Mouse (Mus musculus): ENCODE measurements around the gene Tchp. TPM values are rescaled to one million over a fixed set of nuclear protein-coding genes. Genes with fewer than 3 reads are reported as not detected.

Tchp gene
- 9.0 and 11.7 TPM in 2 replicates for polyA plus RNA-seq (2014; fragmentation: Nextera tagmentation; extraction: Ambion mirVana)

DNA sequence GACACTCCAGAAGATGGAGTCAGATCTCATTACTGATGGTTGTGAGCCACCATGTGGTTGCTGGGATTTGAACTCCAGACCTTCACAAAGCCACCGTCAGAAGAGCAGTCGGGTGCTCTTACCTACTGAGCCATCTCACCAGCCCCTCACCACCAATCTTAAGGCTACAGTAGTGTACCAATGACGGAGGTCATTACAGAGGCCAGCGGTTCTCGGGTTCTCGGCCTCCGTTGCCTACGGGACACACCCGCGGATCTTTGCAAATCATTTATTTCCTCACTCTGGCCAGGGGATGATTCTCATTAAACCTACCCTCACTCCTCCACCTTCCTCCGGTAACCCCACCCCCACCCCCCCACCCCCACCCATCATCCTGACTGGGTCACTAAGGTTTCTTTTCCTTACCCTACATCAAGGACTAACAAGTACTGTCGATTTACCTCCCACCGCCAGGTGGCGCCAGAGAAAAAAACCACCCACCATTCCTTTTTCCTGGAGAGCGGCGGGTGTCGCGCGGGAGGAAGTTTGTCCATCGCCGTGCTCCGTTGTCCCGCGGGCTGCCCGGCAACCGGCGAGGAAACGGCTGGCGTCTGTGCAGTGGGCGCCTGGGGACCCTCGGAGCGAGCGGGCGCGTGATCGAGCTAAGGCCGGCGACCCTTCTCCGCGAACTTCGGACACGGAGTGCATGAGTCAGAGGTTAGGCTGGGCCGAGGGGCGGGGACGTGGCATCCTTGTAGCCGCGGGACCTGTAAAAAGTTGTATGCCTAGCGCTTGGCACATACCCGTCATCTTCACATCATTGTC, at the start of gene Tchp:
Tchp (plus strand) TSS at position 496 of the 804 bp plus-strand sequence.
- Histone ChIP-seq H3K4me2 (ENCODE audit: low read length) (peak within 1 kb of the TSS; percentile 85), H3K9ac (ENCODE audit: low read length) (peak within 1 kb of the TSS; percentile 60), H3K27ac (ENCODE audit: low read depth) (no peak within 1 kb of the TSS), H3K36me3 (ENCODE audit: control insufficient read depth, insufficient read depth, low read length) (peaks cover 20% of the 10 kb centered on the region), H3K27me3 (replicated peaks; ENCODE audit: control insufficient read depth, insufficient read depth, low read length) (no peaks in the 10 kb centered on the region), H3K9me3 (ENCODE audit: control insufficient read depth, low read length) (no peaks in the 10 kb centered on the region), H3K4me3 (ENCODE audit: low read depth, low read length) (peak within 1 kb of the TSS; percentile 66), H3K4me1 (replicated peaks; ENCODE audit: control insufficient read depth, insufficient read depth, low read length) (peaks cover 5% of the 10 kb centered on the region)
- ATAC-seq (replicated peaks; ENCODE audit: low FRiP score, low TSS enrichment, low read depth): peak; percentile 82
- WGBS: 4% methylated on average over 49 of the region's 49 CpGs
- peak; percentile 99 for DNase-seq (ENCODE audit: low spot score)

DNA sequence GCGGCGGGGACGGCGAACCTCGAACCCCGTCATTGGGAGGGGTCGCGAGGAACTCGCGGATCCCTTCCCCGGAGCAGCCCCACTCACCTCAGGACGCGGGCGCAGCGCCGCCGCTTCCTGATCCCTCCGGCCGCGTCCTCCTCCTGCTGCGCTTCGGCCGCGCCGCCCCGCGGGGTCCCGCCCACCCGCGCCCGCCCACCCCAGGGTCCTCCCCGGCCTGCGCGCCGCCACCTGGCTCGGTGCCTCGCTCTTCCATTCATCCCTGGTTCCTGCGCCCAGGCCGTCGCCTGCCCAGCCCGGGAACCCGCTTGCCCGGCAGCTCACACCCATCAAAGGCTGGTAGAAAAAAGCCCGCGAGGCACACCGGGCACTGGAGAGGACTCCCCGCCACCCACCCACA, 49.3 kb upstream of the Tchp start, which contains the start of gene Trpv4:
Trpv4 (minus strand) TSS at position 167 of the 400 bp plus-strand sequence.
- peak within 1 kb of the TSS; percentile 98 for H3K4me2 ChIP-seq (ENCODE audit: low read length)
- DNase-seq (ENCODE audit: low spot score) (no peak), ATAC-seq (replicated peaks; ENCODE audit: low FRiP score, low TSS enrichment, low read depth) (peak; percentile 62)
- H3K9me3 ChIP-seq (ENCODE audit: control insufficient read depth, low read length): no peaks in the 10 kb centered on the region
- H3K27ac ChIP-seq (ENCODE audit: low read depth): no peak within 1 kb of the TSS
- no peaks in the 10 kb centered on the region for H3K36me3 ChIP-seq (ENCODE audit: control insufficient read depth, insufficient read depth, low read length)
- H3K4me1 ChIP-seq (replicated peaks; ENCODE audit: control insufficient read depth, insufficient read depth, low read length): 0 out of 2 replicates have a peak, but pooled peaks cover 4% of the 10 kb centered on the region
- peak within 1 kb of the TSS; percentile 51; the same call in 1 of the 2 replicates for H3K9ac ChIP-seq (ENCODE audit: low read length)
- H3K27me3 ChIP-seq (replicated peaks; ENCODE audit: control insufficient read depth, insufficient read depth, low read length): peaks cover 38% of the 10 kb centered on the region
- peak within 1 kb of the TSS; percentile 48 for H3K4me3 ChIP-seq (ENCODE audit: low read depth, low read length)
- WGBS: under 1% methylated on average over 32 of the region's 47 CpGs

DNA sequence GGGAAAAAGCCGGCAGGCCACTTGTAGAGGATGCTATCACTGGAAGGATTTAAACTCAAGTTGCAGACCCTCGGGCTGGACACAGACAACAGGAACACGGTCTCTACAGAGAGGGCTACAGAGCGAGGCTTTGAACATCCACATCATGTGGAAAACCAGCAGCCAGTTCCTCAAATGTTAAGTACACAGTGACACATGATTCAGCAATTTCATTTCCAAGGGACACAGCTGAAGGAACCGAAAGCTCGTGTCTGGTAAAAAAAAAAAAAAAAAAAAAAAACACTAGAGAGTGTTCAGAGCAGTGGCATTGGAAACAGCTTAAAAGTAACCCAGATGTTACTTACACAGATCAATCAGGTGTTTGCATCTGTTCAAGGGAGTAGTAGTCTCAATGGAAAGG, 46.5 kb upstream of the Tchp start:
- DNase-seq (ENCODE audit: low spot score) (no peak), ATAC-seq (replicated peaks; ENCODE audit: low FRiP score, low TSS enrichment, low read depth) (no peak)
- Histone ChIP-seq H3K4me2 (ENCODE audit: low read length) (no peak overlapping the region), H3K36me3 (ENCODE audit: control insufficient read depth, insufficient read depth, low read length) (no peaks in the 10 kb centered on the region), H3K4me3 (ENCODE audit: low read depth, low read length) (no peak overlapping the region), H3K9ac (ENCODE audit: low read length) (no peak overlapping the region), H3K27ac (ENCODE audit: low read depth) (no peak overlapping the region), H3K4me1 (replicated peaks; ENCODE audit: control insufficient read depth, insufficient read depth, low read length) (0 out of 2 replicates have a peak, but pooled peaks cover 4% of the 10 kb centered on the region), H3K27me3 (replicated peaks; ENCODE audit: control insufficient read depth, insufficient read depth, low read length) (peaks cover 37% of the 10 kb centered on the region), H3K9me3 (ENCODE audit: control insufficient read depth, low read length) (no peaks in the 10 kb centered on the region)
- 66% methylated on average over 6 of the region's 6 CpGs for WGBS

DNA sequence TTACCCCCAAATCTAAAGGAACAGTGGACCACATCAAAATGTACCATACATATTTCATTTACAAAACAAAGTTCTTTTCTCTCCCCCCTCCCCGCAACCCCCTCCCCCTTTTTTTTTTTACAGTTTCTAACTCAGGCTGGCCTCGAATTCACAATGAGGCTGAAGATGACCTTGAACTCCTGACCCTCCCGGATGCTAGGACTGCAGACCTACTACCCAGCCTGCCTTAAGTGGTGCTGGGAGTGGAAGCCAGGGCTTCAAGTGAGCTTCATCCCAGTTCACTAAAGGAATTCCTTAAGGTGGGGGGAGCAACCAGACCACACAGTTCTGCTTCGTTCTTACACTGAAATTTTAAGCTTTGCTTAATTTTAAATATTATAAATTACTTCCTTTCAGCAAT, 43.4 kb upstream of the Tchp start:
- ATAC-seq (replicated peaks; ENCODE audit: low FRiP score, low TSS enrichment, low read depth): no peak

DNA sequence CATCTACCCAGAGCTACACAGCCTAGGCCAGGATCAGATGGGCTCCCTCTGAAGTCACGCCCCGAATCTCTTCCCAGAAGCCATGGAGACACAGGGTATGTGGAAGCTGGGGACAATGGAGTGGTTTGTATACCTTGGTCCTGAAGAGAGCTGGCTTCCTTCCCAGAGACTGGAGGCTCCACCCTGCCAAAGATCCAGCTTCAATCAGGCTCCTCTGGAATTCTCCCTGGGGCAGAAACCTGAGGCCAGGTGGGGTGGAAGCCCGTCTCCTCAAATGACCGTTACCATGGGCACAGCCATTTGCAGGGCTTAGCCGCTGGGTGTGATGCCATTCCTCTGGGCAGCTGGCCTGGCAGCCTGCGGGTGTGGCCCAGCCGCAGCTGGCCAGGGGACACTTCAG, 42.8 kb upstream of the Tchp start:
- no peak overlapping the region for H3K27ac ChIP-seq (ENCODE audit: low read depth)
- peaks cover 3% of the 10 kb centered on the region for H3K36me3 ChIP-seq (ENCODE audit: control insufficient read depth, insufficient read depth, low read length)
- no peak overlapping the region for H3K9ac ChIP-seq (ENCODE audit: low read length)
- H3K9me3 ChIP-seq (ENCODE audit: control insufficient read depth, low read length): no peaks in the 10 kb centered on the region
- 0 out of 2 replicates have a peak, but pooled peaks cover 3% of the 10 kb centered on the region for H3K27me3 ChIP-seq (replicated peaks; ENCODE audit: control insufficient read depth, insufficient read depth, low read length)
- no peaks in the 10 kb centered on the region for H3K4me1 ChIP-seq (replicated peaks; ENCODE audit: control insufficient read depth, insufficient read depth, low read length)
- 74% methylated on average over 7 of the region's 7 CpGs for WGBS
- H3K4me3 ChIP-seq (ENCODE audit: low read depth, low read length): no peak overlapping the region
- H3K4me2 ChIP-seq (ENCODE audit: low read length): no peak overlapping the region
- no peak for ATAC-seq (replicated peaks; ENCODE audit: low FRiP score, low TSS enrichment, low read depth)
- no peak for DNase-seq (ENCODE audit: low spot score)

More for the DNA sequence above, 43.4 kb upstream of the Tchp start:
- no peak overlapping the region for H3K4me3 ChIP-seq (ENCODE audit: low read depth, low read length)
- H3K27ac ChIP-seq (ENCODE audit: low read depth): no peak overlapping the region
- peaks cover 7% of the 10 kb centered on the region for H3K27me3 ChIP-seq (replicated peaks; ENCODE audit: control insufficient read depth, insufficient read depth, low read length)
- WGBS: 70% methylated on average over 4 of the region's 4 CpGs
- DNase-seq (ENCODE audit: low spot score): no peak
- H3K9ac ChIP-seq (ENCODE audit: low read length): no peak overlapping the region
- no peak overlapping the region for H3K4me2 ChIP-seq (ENCODE audit: low read length)
- H3K4me1 ChIP-seq (replicated peaks; ENCODE audit: control insufficient read depth, insufficient read depth, low read length): no peaks in the 10 kb centered on the region
- H3K36me3 ChIP-seq (ENCODE audit: control insufficient read depth, insufficient read depth, low read length): no peaks in the 10 kb centered on the region
- H3K9me3 ChIP-seq (ENCODE audit: control insufficient read depth, low read length): no peaks in the 10 kb centered on the region

DNA sequence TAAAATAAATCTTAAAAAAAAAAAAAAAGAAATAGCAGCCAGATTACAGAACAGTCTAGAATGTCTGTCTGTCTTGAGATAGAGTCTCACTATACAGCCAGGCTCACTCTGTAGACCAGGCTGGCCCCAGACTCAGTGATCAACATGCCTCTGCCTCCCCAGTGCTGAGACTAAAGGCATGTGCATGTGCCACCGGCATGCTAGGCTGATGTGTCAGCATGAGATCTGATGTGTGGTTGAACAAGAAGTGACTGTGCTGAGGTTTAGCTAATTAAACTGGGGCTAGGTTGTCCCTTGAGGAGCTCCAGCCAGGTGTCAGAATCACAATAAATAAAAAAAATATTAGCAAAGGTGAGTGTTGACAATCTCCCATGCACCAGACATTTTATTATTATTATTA, 40.9 kb upstream of the Tchp start:
- H3K9me3 ChIP-seq (ENCODE audit: control insufficient read depth, low read length): no peaks in the 10 kb centered on the region
- H3K4me2 ChIP-seq (ENCODE audit: low read length): no peak overlapping the region

DNA sequence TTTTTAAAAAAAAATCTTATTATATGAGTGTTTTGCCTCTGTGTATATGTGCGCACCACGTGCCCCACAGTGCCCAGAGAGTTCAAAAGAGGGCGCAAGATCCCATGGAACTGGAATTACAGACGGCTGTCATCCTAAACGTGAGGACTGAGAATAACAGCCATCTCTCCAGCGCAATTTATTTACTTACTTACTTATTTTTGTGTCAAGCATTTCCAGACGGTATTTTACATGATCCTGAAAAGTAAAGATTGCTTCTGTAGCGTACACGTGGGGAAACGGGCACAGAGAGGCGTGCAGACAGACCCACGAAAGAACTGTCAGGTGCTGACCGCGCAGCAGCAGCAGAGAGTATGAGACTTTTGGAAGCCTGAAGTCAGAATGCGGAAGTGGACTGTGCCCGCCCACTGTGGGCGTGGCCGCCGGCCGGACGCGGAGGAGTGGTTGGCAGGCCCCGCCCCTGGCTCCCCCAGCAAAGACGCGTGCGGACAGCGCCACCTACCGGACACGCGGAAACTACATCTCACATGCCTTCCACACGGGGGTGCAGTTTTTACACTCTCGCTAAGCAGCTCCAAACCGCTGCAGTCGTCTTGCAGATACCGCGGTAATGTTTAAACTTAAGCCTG, 40.2 kb upstream of the Tchp start:
- H3K36me3 ChIP-seq (ENCODE audit: control insufficient read depth, insufficient read depth, low read length): peaks cover 9% of the 10 kb centered on the region
- no peaks in the 10 kb centered on the region for H3K9me3 ChIP-seq (ENCODE audit: control insufficient read depth, low read length)
- ATAC-seq (replicated peaks; ENCODE audit: low FRiP score, low TSS enrichment, low read depth) (peak; percentile 92), DNase-seq (ENCODE audit: low spot score) (peak; percentile 100)
- H3K4me1 ChIP-seq (replicated peaks; ENCODE audit: control insufficient read depth, insufficient read depth, low read length): no peaks in the 10 kb centered on the region
- H3K27me3 ChIP-seq (replicated peaks; ENCODE audit: control insufficient read depth, insufficient read depth, low read length): no peaks in the 10 kb centered on the region
- H3K4me2 ChIP-seq (ENCODE audit: low read length): peak overlapping the region; percentile 45
- H3K9ac ChIP-seq (ENCODE audit: low read length): no peak overlapping the region
- peak overlapping the region; percentile 27 for H3K4me3 ChIP-seq (ENCODE audit: low read depth, low read length)
- H3K27ac ChIP-seq (ENCODE audit: low read depth): no peak overlapping the region
- 3% methylated on average over 36 of the region's 36 CpGs for WGBS

More for the DNA sequence above, 40.9 kb upstream of the Tchp start:
- H3K27me3 ChIP-seq (replicated peaks; ENCODE audit: control insufficient read depth, insufficient read depth, low read length): no peaks in the 10 kb centered on the region
- no peak overlapping the region for H3K9ac ChIP-seq (ENCODE audit: low read length)
- H3K4me3 ChIP-seq (ENCODE audit: low read depth, low read length): no peak overlapping the region
- peaks cover 9% of the 10 kb centered on the region for H3K36me3 ChIP-seq (ENCODE audit: control insufficient read depth, insufficient read depth, low read length)
- DNase-seq (ENCODE audit: low spot score): no peak
- ATAC-seq (replicated peaks; ENCODE audit: low FRiP score, low TSS enrichment, low read depth): 0 out of 2 replicates have a peak, but pooled peaks have one; percentile 3
- no peak overlapping the region for H3K27ac ChIP-seq (ENCODE audit: low read depth)
- H3K4me1 ChIP-seq (replicated peaks; ENCODE audit: control insufficient read depth, insufficient read depth, low read length): no peaks in the 10 kb centered on the region
- 66% methylated on average over 1 of the region's 1 CpGs for WGBS

DNA sequence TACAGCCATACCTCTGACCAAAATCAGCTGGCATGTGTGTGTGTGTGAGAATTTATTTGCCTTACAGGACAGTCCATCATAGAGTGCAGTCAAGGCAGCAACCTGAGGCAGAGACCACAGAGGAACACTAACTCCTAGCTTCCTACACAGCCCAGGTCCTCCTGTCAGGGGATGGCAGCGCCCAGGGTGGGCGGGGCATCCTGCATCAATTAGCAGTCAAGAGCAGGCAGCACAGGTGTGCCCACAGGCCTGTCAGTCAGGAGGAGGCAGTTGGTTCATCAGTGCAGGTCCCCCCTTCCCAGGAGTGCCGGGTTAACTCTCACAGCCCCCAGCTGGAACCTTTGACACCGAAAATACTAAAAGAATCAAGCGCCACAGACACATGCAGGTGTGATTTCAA, 38.5 kb upstream of the Tchp start:
- Histone ChIP-seq H3K9ac (ENCODE audit: low read length) (no peak overlapping the region), H3K4me3 (ENCODE audit: low read depth, low read length) (no peak overlapping the region), H3K27me3 (replicated peaks; ENCODE audit: control insufficient read depth, insufficient read depth, low read length) (no peaks in the 10 kb centered on the region), H3K4me2 (ENCODE audit: low read length) (no peak overlapping the region), H3K36me3 (ENCODE audit: control insufficient read depth, insufficient read depth, low read length) (peaks cover 11% of the 10 kb centered on the region), H3K4me1 (replicated peaks; ENCODE audit: control insufficient read depth, insufficient read depth, low read length) (no peaks in the 10 kb centered on the region), H3K27ac (ENCODE audit: low read depth) (no peak overlapping the region), H3K9me3 (ENCODE audit: control insufficient read depth, low read length) (no peaks in the 10 kb centered on the region)
- ATAC-seq (replicated peaks; ENCODE audit: low FRiP score, low TSS enrichment, low read depth) (no peak), DNase-seq (ENCODE audit: low spot score) (no peak)
- WGBS: 89% methylated on average over 5 of the region's 5 CpGs
